Comparison of ENCODE assay signal across 12 mouse cellular contexts in the genomic region with DNA sequence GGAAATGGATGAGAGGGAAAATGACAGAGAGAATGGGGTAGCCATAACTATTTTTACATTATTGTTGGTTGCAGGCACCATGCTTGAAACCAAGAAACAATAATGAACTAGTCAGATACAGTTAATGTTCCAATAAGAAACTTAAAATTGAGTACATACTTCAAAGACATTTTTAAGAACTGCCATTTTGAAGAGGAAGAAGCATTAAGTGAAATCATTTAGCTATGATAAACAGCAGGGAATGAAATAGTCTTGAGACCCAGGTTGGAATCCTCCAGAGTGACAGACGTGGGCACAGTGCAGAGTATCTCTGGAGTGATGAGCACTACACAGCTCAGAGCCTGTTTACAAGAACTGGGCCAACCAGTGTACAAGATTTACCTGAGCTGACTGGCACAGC.
"Had no signal": no experiment of that assay in that cellular context is flagged by ENCODE, and none has a peak within 500 bp of the region (broad histone marks: within the 10 kb centered on the region; RNA-seq: fewer than 3 reads in every experiment).

Gene Olfr17, plus strand, starts transcription at position 301 of the 400 bp plus-strand sequence.

- DNase-seq: left cerebral cortex, postnatal 4 days; liver; liver, embryonic 13.5 days; liver, postnatal 0 days; lung, adult 18-20 months; lung, adult 2 months; lung, embryonic 14.5 days; lung, postnatal 10 days; lung, postnatal 14 days; lung, postnatal 36 days; lung, postnatal 4 days; midbrain, embryonic 14.5 days had no signal
